Mouse (Mus musculus) embryonic stem cell, embryonic (primary cell): ENCODE measurements around the gene Zfp335.

Experiments used
- CTCF ChIA-PET, 4 experiments: fragments of 300-600 bp in 2 of 4; fragments of 350-600 bp in 2 of 4; sonication (Branson Sonifier 250); formaldehyde crosslinking; loops; one replicate each; lab custom pipeline; 2022; ENCODE audit warnings: inconsistent platforms in 2 of 4; lab: Charles Lee
- POLR2A ChIA-PET, 4 experiments: fragments of 300-600 bp in 2 of 4; fragments of 350-600 bp in 2 of 4; sonication (Branson Sonifier 250); formaldehyde crosslinking; loops; one replicate each; lab custom pipeline; 2022; ENCODE audit warnings: antibody characterized with exemption in 4 of 4, inconsistent platforms in 1 of 4; lab: Charles Lee

Zfp335 gene

GRCm38 (mm10) chr2:164911086-164912048, at the start of gene Zfp335:
Gene Zfp335, minus strand, starts transcription at chr2:164911757.
- CTCF ChIA-PET, result interaction anchor here in 3 of 4 experiments (0.5 to 3.1 kb wide), 24 partner anchors 8 to 416 kb away, joined by 3 to 9 read pairs (median 4); partner anchors contain the start of gene Slc12a5 (in 1 of the 3)
- POLR2A ChIA-PET, result interaction anchor here (0.5 to 8.7 kb wide), 70 partner anchors 8 to 495 kb away, joined by 3 to 54 read pairs (median 4); partner anchors contain the start of genes Pcif1 (in 3 of the 4), Zswim1 (in 3 of the 4), Acot8 (in 2 of the 4) and Pltp (in 2 of the 4)

GRCm38 (mm10) chr2:164960716-164961441, 49.3 kb upstream of the Zfp335 start, which contains the start of gene Slc12a5:
Gene Slc12a5, plus strand, starts transcription at chr2:164960802.
- POLR2A ChIA-PET, result interaction anchor here (0.5 to 2.0 kb wide), 18 partner anchors 8 to 1007 kb away, joined by 3 to 7 read pairs (median 3); partner anchors contain the start of genes Ncoa5 (in 1 of the 4), Pltp (in 1 of the 4) and Zswim1 (in 1 of the 4)
- CTCF ChIA-PET, result interaction anchor here (0.5 to 3.0 kb wide), 60 partner anchors 8 to 1295 kb away, joined by 3 to 42 read pairs (median 5); partner anchors contain the start of genes Ncoa5 (in 2 of the 4), Neurl2 (in 1 of the 4) and Zfp335 (in 1 of the 4)

GRCm38 (mm10) chr2:164957548-164958315, 46.2 kb upstream of the Zfp335 start:
- CTCF ChIA-PET, result interaction anchor here (0.5 to 2.6 kb wide), 45 partner anchors 8 to 407 kb away, joined by 3 to 15 read pairs (median 3); partner anchors contain the start of genes Zfp335 (in 2 of the 4), Pcif1 (in 1 of the 4) and Slc35c2 (in 1 of the 4)
- POLR2A ChIA-PET, result interaction anchor here (0.6 to 2.1 kb wide), 18 partner anchors 9 to 156 kb away, joined by 3 to 7 read pairs (median 4); partner anchors contain the start of genes Neurl2 (in 1 of the 4), Pltp (in 1 of the 4) and Zswim1 (in 1 of the 4)

- POLR2A ChIA-PET, result interaction anchor here in 2 of 4 experiments (0.7 to 2.1 kb wide), 13 partner anchors 16 to 854 kb away, joined by 3 to 6 read pairs (median 3); partner anchors contain the start of gene Pltp (in 1 of the 2)
- CTCF ChIA-PET, result interaction anchor here (0.6 to 2.6 kb wide), 16 partner anchors 8 to 642 kb away, joined by 3 to 10 read pairs (median 5); no protein-coding TSS in a partner anchor
Observed at GRCm38 (mm10) chr2:164956195-164956594, 44.6 kb upstream of the Zfp335 start.

GRCm38 (mm10) chr2:164955725-164956124, 44.2 kb upstream of the Zfp335 start:
- ChIA-PET CTCF (interaction anchor here (0.6 to 2.6 kb wide), 15 partner anchors 8 to 294 kb away, joined by 3 to 10 read pairs (median 5); no protein-coding TSS in a partner anchor), POLR2A (interaction anchor here in 2 of 4 experiments (0.7 to 2.1 kb wide), 12 partner anchors 16 to 855 kb away, joined by 3 to 6 read pairs (median 3); partner anchors contain the start of gene Pltp (in 1 of the 2))

GRCm38 (mm10) chr2:164953224-164953623, 41.7 kb upstream of the Zfp335 start:
- POLR2A ChIA-PET, result interaction anchor here in 2 of 4 experiments (0.6 to 3.3 kb wide), 11 partner anchors 8 to 198 kb away, joined by 3 to 11 read pairs (median 3); partner anchors contain the start of genes Acot8 (in 1 of the 2) and Zswim3 (in 1 of the 2)

GRCm38 (mm10) chr2:164952448-164952847, 40.9 kb upstream of the Zfp335 start:
- CTCF ChIA-PET, result interaction anchor here (0.6 to 4.8 kb wide), 61 partner anchors 9 to 409 kb away, joined by 3 to 69 read pairs (median 4); partner anchors contain the start of genes Slc12a5 (in 3 of the 4), Mmp9 (in 2 of the 4), Ncoa5 (in 1 of the 4) and Pltp (in 1 of the 4)
- POLR2A ChIA-PET, result interaction anchor here in 3 of 4 experiments (0.6 to 3.3 kb wide), 17 partner anchors 9 to 192 kb away, joined by 3 to 12 read pairs (median 4); partner anchors contain the start of genes Acot8 (in 1 of the 3) and Zswim3 (in 1 of the 3)

More at GRCm38 (mm10) chr2:164953224-164953623, 41.7 kb upstream of the Zfp335 start:
- CTCF ChIA-PET, result interaction anchor here (0.5 to 4.8 kb wide), 68 partner anchors 8 to 423 kb away, joined by 3 to 69 read pairs (median 4); partner anchors contain the start of genes Slc12a5 (in 3 of the 4), Mmp9 (in 2 of the 4), Ncoa5 (in 1 of the 4) and Pltp (in 1 of the 4)

- POLR2A ChIA-PET, result interaction anchor here in 3 of 4 experiments (0.6 to 3.3 kb wide), 11 partner anchors 10 to 147 kb away, joined by 3 to 12 read pairs (median 6); partner anchors contain the start of genes Acot8 (in 1 of the 3) and Zswim3 (in 1 of the 3)
- CTCF ChIA-PET, result interaction anchor here (0.6 to 4.8 kb wide), 37 partner anchors 9 to 446 kb away, joined by 3 to 69 read pairs (median 4); partner anchors contain the start of genes Mmp9 (in 2 of the 4), Slc12a5 (in 2 of the 4), Zfp335 (in 2 of the 4) and Wfdc10 (in 1 of the 4)
Observed at GRCm38 (mm10) chr2:164951745-164952144, 40.2 kb upstream of the Zfp335 start.

- CTCF ChIA-PET, result interaction anchor here (0.5 to 4.8 kb wide), 43 partner anchors 9 to 872 kb away, joined by 3 to 69 read pairs (median 4); partner anchors contain the start of genes Slc12a5 (in 3 of the 4), Mmp9 (in 2 of the 4), Zfp335 (in 2 of the 4) and Elmo2 (in 1 of the 4)
- POLR2A ChIA-PET, result interaction anchor here in 3 of 4 experiments (0.6 to 1.8 kb wide), 11 partner anchors 10 to 126 kb away, joined by 3 to 8 read pairs (median 3); partner anchors contain the start of genes Mmp9 (in 1 of the 3) and Zfp335 (in 1 of the 3)
Observed at GRCm38 (mm10) chr2:164950501-164950900, 38.9 kb upstream of the Zfp335 start.

- POLR2A ChIA-PET, result interaction anchor here in 1 of 4 experiments (0.8 to 1.8 kb wide), 4 partner anchors 9 to 116 kb away, joined by 3 to 6 read pairs (median 4); partner anchors contain the start of genes Ctsa and Neurl2
- CTCF ChIA-PET, result interaction anchor here in 2 of 4 experiments (0.7 to 2.0 kb wide), 6 partner anchors 9 to 33 kb away, joined by 3 to 14 read pairs (median 3); no protein-coding TSS in a partner anchor
Observed at GRCm38 (mm10) chr2:164948962-164949361, 37.4 kb upstream of the Zfp335 start.

GRCm38 (mm10) chr2:164947930-164948329, 36.4 kb upstream of the Zfp335 start:
- CTCF ChIA-PET, result interaction anchor here (0.6 to 2.0 kb wide), 16 partner anchors 8 to 441 kb away, joined by 3 to 14 read pairs (median 4); no protein-coding TSS in a partner anchor
- POLR2A ChIA-PET, result interaction anchor here in 3 of 4 experiments (0.6 to 1.3 kb wide), 4 partner anchors 8 to 875 kb away, joined by 3 to 6 read pairs (median 3); partner anchors contain the start of genes Ctsa (in 1 of the 3) and Neurl2 (in 1 of the 3)

- ChIA-PET CTCF (interaction anchor here (0.6 to 2.0 kb wide), 9 partner anchors 8 to 1052 kb away, joined by 3 to 14 read pairs (median 5); no protein-coding TSS in a partner anchor), POLR2A (interaction anchor here in 3 of 4 experiments (1.1 to 1.3 kb wide), 3 partner anchors 8 to 43 kb away, joined by 3 to 6 read pairs (median 3); no protein-coding TSS in a partner anchor)
Observed at GRCm38 (mm10) chr2:164947506-164947905, 35.9 kb upstream of the Zfp335 start.

GRCm38 (mm10) chr2:164942692-164943290, 31.2 kb upstream of the Zfp335 start:
- POLR2A ChIA-PET, result interaction anchor here in 3 of 4 experiments (0.6 to 2.4 kb wide), 14 partner anchors 9 to 661 kb away, joined by 3 to 7 read pairs (median 4); partner anchors contain the start of genes Acot8 (in 1 of the 3) and Zswim3 (in 1 of the 3)
- CTCF ChIA-PET, result interaction anchor here (0.6 to 6.9 kb wide), 17 partner anchors 9 to 1198 kb away, joined by 3 to 69 read pairs (median 4); no protein-coding TSS in a partner anchor
